Mouse (Mus musculus) liver (tissue): ENCODE data around the gene Cul3.
"Not testable (repeated sequence)": the region's sequence is repeated elsewhere in the genome, so short reads cannot be mapped to it uniquely, and the experiment has no call there.

ENCODE experiments used
- DNase-seq: peaks from one replicate; pipeline ENCODE4 v3.0.0-alpha.2; 2020; ENCODE audit warnings: mixed read lengths

The Cul3 gene

GRCm38 (mm10) chr1:80340436-80341376, at the start of gene Cul3:
Gene Cul3 (minus strand): TSS chr1:80340480.
- peak; percentile 95 for DNase-seq

GRCm38 (mm10) chr1:80389518-80389917, 49.2 kb upstream of the Cul3 start:
- no peak for DNase-seq

DNA sequence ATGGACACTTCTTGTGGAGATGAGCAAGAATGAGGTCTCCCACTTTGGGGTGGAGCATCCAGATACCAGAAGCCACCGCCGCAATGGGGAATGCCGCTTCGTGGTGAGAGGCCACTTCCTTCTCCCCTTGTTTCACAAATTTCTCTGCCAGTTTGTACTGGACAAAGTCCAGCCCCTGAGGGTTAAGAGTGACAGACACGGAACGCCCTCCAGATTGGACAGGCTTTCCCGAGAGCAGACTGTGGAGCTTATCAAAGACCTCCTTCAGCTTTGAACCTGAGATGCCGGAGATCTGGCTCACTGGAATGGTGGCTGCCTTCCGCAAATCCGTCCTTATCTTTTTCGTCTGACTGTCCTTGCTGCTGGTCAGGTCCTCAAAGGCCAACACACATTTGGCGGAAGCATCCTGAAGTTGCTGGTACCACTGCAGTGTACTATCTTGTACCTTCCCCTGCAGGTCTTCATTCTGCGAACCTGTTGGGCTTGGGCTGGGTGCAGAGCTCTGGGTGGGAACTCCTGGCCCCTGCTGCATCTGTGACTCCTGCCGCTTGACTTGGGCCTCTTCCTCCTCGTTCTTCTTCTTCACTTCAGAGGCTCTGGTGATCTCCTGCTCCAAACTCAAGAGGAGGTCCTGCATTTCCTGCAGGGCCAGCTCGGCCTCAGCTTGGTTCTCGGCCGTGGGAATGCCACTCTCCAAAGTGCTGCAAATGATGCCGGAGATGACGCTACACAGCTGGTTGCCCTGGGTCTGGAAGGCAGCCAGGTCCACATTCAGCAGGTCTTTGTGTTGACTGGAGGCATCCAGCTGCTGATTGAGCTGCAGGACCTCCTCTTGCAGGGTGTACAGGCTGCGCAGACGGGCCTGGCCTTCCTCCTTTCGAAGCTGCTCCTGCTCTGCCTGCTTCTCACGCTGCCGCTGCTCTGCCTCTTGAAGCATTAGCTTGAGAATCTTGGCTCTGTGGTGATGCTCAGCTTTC, 43.6 kb upstream of the Cul3 start:
- peak; percentile 7 for DNase-seq

DNA sequence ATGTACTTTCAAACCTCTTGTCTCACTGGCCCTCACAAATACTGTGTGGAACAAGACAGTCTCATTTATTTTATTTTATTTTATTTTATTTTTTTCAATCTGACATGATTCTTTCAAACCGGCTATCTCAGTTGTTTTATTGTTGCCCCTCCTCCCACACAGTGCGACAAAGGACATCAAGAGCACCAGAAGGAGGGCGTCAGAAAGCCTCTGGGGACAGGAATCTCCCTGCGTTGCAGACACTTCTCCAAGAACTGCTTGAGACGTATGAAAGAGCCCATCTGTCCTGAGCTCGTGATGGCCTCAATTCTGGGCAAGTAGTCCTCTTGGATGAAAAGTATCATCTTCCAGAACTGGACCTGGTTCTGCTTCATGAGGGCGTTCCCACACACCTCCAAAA, 42.6 kb upstream of the Cul3 start:
- DNase-seq = no peak

DNA sequence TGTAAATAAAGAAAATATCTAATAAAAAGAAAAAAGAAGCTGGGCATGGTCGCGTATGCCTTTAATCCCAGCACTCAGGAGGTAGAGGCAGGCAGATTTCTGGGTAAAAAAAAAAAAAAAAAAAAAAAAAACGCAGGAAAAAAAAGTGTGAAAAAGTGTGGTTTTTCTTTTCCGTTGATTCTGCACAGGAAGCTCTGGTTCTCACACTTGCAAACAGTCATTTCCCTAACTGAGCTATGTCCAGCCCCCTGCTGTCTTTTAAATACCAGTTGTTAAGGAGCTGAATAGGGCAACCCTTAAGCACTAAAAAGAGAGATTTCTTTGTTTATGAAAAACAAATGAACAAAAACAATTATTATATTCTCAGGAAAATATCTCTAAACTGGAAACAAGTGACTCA, 41.0 kb upstream of the Cul3 start:
- DNase-seq = no peak

DNA sequence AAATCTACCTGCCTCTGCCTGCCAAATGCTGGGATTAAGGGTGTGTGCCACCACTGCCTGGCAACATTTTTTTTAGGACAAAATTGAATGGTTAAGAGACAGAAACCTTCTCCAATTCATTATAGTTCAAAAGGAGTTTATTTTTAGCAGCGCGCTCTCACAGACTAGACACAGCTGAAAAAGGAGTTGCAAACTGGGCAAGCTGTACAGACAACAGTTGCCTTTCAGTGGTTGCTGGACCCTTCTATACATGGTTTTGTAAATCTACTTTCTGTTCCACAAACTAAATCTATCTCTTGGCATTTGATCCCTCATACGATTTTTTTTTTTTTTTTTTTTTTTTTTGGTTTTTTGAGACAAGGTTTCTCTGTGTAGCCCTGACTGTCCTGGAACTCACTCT, 31.7 kb upstream of the Cul3 start:
- no peak for DNase-seq

GRCm38 (mm10) chr1:80371189-80371889, 31.1 kb upstream of the Cul3 start:
- DNase-seq = no peak

DNA sequence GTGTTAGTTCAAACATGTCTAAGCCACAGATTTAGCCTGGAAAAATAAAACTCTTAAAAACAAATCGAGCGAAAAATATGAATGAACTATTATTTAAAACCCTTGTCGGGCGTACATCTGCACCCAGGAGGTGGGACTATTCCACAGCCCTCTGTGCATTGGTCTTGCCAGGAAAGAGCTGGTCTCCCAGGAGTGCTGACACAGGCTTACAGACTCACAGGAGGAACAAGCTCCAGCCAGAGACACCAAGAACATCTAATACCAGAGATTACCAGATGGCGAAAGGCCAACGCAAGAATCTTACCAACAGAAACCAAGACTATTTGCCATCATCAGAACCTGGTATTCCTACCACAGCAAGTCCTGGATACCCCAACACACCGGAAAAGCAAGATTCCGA, 23.2 kb upstream of the Cul3 start:
- no peak for DNase-seq

- no peak for DNase-seq
Observed at GRCm38 (mm10) chr1:80362946-80363345, 22.7 kb upstream of the Cul3 start.

GRCm38 (mm10) chr1:80362400-80362799, 22.1 kb upstream of the Cul3 start:
- no peak for DNase-seq

DNA sequence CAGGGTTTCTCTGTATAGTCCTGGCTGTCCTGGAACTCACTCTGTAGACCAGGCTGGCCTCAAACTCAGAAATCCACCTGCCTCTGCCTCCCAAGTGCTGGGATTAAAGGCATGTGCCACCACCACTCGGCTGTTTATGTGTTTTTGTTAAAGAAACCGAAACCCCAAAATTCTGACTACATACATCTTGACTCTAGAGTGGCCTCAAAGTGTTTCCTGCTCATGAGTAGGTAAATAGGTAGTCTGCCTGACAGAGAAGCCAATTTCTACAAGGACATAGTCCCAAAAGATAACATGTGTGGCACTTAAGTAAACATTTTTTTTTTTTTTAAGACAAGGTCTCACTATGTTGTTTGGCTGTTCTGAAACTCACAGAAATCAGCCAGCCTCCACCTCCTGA, 21.5 kb upstream of the Cul3 start:
- DNase-seq = not testable (repeated sequence)

DNA sequence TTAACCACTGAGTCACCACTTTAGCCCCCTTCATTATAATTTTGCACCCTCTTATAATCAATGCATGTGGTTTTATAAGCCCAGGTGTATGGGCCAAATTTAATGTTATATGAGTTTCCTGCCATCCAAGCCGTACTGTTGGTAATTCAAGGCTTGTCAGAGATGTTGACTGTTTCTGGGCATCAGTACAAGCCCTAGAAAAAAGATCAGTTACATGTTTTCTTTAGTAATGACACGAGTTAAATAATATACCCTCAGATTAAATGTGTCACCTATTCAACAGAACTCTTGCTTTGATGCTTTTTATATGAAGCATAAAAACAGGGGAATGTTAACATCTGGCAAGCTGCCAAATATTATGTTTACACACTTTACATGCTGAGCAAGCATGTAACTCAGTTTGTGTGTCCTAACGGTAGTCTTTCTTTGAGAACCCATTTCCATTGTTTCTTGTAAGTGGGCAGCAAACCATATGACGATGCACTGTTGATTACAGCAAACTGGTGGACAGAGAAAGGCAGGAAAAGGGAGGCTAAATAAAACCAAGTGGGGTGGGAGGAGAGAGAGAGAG, 19.8 kb upstream of the Cul3 start:
- no peak for DNase-seq

DNA sequence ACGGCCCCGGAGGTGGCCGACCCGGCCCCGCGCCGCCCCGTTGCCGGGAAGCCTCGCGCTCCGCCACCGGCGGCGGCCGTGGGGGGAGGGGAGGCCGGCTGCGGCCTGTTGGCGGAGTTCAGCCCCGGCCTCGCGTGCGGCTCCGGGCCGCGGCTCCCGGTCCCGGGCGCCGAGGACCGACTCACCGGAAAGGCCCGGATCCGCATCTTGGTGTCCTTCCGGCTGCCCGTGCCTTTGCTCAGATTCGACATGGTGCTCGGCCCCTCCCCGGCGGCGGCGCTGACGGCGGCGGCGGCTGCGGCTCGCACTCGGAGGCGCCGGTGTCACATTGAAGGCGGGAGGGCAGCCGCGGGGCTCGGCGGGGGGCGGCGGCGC, 232 bp downstream of the Cul3 start:
- peak; percentile 74 for DNase-seq

GRCm38 (mm10) chr1:80339425-80340021, 757 bp downstream of the Cul3 start:
- peak; percentile 30 for DNase-seq

GRCm38 (mm10) chr1:80338398-80338797, 1.9 kb downstream of the Cul3 start:
- no peak for DNase-seq

- no peak for DNase-seq
Observed at GRCm38 (mm10) chr1:80335726-80336368, 4.4 kb downstream of the Cul3 start.

- DNase-seq = no peak
Observed at GRCm38 (mm10) chr1:80335118-80335517, 5.2 kb downstream of the Cul3 start.

- DNase-seq = no peak
Observed at GRCm38 (mm10) chr1:80330970-80331369, 9.3 kb downstream of the Cul3 start.

DNA sequence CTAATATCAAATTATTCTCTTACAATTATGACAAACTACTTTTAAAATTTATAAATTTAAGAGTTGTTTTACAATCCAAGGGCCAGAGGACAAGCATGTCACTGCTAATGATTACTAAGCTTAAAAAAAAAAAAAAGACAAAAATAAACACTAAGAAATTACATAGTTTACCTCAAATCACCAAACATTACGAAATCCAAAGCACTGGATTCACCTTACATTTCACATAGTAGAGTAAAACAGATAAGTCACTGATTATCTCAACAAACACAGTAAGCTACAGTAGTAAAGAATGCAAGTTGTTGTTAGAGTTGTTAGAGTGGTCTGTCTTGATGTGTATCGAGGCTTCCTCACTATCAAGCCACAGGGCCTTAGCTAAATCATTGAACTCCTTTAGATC, 14.5 kb downstream of the Cul3 start:
- DNase-seq = no peak

GRCm38 (mm10) chr1:80324370-80324769, 15.9 kb downstream of the Cul3 start:
- DNase-seq = no peak

GRCm38 (mm10) chr1:80315533-80316045, 24.7 kb downstream of the Cul3 start:
- no peak for DNase-seq
